Mouse (Mus musculus) adrenal gland, adult (tissue): Measurements from ENCODE around the gene Klhl22.

ENCODE experiments used
- DNase-seq, 2 experiments: peaks; one replicate each; pipeline ENCODE4 v3.0.0; 2022 to 2023; ENCODE audit warnings: low spot score in 1 of 2; ENCODE audit not compliant: inconsistent age in 2 of 2

Klhl22 gene

DNA sequence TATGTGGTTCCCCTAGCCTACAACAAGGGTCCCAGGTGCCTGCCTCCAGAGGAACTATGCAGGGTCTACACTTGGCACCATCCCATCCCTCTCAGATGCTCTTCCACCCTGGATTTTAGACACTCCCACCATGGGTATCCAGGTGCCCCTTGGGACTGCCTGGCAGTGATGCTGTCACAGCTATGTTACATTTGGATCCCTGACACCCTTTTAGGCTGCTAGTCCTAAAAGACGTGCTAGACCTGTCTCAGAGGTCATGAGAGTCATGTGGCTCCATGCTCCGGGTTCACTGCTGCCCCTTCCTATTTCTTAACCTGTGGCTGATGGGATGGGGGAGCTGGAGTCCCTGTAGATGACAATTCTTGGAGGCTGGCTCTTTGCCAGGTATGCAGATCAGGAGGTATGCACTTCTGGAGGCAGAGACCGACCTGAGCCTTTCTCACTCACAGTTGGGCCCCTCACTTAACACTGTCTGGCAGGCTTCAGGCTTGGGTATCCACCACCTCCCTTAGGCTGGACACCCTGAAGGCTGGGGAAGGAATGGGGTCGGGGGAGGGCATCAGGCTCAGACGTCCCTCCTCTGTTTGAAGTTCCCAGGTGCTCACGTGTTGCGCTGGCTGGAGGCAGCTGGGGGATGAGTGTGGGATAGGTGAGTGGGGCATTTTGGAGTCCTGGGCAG, 42.5 kb downstream of the Klhl22 start:
- DNase-seq: no peak

DNA sequence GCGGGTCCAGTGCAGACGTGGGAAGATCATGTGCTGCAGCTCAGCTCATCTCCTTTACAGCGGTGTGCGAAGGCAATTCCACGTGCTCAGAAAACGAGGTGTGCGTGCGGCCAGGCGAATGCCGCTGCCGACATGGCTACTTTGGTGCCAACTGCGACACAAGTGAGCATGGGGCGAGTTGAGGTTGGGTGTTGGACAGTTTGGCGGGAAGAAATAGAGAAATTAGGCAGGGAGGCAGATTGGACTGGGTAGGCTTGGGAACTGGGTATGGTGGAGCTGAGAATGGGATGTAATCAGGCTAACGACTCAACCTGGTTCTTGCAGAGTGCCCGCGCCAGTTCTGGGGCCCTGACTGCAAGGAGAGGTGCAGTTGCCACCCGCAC, 43.0 kb downstream of the Klhl22 start:
- DNase-seq: no peak

DNA sequence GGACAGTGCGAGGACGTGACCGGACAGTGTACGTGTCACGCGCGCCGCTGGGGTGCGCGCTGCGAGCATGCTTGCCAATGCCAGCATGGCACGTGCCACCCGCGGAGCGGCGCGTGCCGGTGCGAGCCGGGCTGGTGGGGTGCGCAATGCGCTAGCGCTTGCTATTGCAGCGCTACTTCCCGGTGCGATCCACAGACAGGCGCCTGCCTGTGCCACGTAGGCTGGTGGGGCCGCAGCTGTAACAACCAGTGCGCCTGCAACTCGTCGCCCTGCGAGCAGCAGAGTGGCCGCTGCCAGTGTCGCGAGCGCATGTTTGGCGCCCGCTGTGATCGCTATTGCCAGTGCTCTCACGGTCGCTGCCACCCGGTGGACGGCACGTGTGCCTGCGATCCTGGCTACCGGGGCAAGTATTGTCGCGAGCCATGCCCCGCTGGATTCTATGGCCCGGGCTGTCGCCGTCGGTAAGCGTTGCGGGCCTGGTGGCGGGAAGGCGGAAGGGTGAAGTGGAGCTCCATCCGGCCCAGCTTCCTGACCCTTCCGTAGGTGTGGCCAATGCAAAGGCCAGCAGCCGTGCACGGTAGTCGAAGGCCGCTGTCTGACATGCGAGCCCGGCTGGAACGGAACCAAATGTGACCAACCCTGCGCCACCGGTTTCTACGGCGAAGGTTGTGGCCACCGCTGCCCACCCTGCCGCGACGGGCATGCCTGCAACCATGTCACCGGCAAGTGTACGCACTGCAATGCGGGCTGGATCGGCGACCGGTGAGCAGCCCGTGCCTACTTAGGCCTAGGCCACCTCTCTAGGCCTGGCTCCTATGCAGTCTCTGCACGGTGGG, 43.6 kb downstream of the Klhl22 start:
- DNase-seq: peak; percentile 52 to 82

DNA sequence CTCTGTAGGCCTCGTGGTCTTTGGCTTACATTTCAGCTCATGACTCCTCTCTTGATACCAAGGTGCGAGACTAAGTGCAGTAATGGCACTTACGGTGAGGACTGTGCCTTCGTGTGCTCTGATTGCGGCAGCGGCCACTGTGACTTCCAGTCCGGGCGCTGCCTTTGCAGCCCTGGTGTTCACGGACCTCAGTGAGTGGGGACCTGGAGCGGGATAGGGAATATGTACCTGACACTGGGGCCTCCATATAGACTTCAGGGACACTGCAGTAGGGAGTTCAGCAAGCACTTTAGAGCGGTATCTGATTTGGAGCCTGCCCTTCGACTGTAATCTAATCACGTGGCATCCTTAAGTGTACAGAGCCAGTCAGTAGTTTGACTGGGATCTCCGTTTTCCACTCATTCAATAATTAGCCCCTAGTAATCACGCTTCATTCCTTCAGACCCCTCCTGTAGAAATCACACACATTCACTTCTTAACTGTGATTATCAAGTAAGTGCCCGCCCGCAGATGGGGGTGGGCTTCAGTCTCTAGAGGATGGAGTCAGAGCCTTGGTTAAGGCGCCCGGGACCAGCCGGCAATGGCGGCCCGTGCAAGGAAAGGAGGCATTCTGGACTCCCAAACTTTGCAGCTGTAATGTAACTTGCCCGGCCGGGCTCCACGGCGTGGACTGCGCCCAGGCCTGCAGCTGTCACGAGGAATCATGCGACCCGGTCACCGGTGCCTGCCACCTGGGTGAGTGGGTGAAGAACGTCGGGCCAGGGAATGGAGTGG, 44.4 kb downstream of the Klhl22 start:
- no peak for DNase-seq

GRCm38 (mm10) chr16:17804449-17804912, 45.1 kb downstream of the Klhl22 start:
- DNase-seq: peak; percentile 52 to 79

- no peak for DNase-seq
Measured at GRCm38 (mm10) chr16:17804982-17805381, 45.6 kb downstream of the Klhl22 start.

- DNase-seq: no peak
Measured at GRCm38 (mm10) chr16:17806581-17807191, 47.3 kb downstream of the Klhl22 start.

GRCm38 (mm10) chr16:17807192-17808009, 48.0 kb downstream of the Klhl22 start:
- peak; percentile 89 to 96 for DNase-seq

DNA sequence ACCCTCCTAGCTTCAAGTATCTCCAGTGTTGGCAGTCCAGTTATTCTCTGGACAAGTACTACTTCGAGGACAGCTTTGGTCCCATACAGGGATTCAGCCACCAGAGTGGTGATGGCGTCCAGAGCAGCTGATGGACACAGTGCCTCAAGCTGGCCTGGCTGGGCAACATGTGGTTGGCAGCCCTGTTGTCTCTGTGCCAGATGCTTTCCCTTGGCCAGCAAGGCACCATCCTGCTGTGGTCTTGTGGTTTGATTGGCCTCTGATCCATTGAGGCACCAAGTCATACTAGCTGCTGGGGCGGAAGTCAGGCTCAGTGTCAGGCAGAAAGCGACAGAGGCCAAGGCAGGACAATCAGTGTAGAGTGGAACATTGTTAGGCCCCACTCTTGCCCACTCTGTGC, 49.7 kb downstream of the Klhl22 start:
- no peak for DNase-seq

GRCm38 (mm10) chr16:17809711-17810110, 50.3 kb downstream of the Klhl22 start:
- no peak for DNase-seq

DNA sequence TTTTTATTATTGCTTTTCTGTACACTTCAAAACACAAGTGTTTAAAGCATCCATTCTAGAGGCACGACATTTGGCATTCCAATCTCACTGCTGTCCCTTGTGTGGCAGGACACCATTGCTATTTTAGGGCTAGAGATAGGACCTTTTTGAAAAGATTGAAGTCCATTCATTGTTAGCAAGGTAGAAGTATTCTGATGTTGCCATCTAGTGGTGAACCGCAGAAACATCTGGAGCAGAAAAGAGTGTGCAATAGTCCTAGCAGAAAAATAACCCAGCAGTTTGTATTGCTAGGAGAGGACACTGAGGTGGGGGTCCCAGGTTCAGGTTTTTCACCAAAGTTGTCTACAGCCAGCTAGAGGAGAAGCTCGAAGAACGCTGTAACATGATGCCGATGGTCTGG, 52.7 kb downstream of the Klhl22 start:
- peak; percentile 27 to 77 for DNase-seq

- DNase-seq: no peak
Measured at GRCm38 (mm10) chr16:17813173-17813572, 53.8 kb downstream of the Klhl22 start.

GRCm38 (mm10) chr16:17815411-17816402, 56.3 kb downstream of the Klhl22 start:
- peak; percentile 67 to 86 for DNase-seq

DNA sequence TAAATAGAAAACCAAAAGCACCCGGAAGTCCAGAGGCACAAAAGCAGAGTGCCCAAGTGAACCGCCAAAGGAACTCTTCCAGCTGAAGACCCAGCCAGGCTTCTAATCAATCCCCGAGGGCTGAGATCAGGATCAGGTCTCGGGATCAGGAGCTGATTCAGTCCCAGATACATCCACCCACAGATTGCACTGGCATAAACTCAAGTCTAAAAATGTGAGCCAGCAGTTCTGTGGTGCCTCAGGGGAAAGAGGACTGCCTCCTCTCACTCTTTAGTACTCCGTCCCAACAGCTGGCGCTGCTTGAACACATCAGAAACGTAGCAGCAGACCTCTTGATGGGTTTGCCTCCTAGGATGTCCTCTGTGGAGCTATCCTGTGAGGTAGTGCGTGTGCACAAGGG, 57.1 kb downstream of the Klhl22 start:
- no peak for DNase-seq

DNA sequence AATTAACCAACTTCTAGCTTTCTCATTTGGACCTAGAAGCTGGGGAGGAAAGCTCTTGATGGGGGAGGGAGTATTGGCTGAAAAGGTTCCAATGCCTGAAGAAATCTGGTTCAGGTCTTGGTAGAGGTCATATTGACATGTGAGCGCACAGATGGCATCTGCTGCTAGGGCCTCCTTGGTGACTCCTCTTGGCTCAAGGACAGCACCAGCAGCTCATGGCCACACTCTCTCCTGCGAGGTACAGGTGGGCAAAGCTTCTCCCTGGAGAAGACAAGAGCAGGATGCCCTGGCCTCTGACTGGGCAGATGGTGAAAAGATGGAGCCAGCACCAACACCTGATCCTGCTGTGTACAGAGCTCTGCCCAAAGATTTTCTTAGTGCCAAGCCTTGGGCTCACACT, 67.1 kb downstream of the Klhl22 start:
- no peak for DNase-seq

GRCm38 (mm10) chr16:17828229-17828628, 68.8 kb downstream of the Klhl22 start:
- no peak for DNase-seq

DNA sequence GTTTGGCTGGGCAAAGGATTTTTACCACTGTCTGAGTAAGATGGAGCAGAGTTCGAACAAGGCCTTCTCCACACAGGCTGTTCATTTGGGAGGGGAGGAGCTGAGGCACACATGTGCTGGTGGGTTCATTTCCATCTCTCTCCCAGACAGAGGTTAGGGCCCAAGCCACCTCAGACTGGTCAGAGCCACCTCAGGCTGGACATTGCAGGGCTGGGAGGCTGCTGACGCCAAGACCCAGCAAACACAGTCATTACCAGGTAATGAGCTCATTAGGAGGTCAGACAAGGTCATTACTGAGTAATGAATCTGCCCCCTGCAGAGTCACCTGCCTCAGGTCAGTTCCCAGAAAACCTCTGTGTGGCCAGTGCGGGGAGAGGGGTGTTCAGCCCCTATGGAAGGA, 69.4 kb downstream of the Klhl22 start:
- no peak for DNase-seq

DNA sequence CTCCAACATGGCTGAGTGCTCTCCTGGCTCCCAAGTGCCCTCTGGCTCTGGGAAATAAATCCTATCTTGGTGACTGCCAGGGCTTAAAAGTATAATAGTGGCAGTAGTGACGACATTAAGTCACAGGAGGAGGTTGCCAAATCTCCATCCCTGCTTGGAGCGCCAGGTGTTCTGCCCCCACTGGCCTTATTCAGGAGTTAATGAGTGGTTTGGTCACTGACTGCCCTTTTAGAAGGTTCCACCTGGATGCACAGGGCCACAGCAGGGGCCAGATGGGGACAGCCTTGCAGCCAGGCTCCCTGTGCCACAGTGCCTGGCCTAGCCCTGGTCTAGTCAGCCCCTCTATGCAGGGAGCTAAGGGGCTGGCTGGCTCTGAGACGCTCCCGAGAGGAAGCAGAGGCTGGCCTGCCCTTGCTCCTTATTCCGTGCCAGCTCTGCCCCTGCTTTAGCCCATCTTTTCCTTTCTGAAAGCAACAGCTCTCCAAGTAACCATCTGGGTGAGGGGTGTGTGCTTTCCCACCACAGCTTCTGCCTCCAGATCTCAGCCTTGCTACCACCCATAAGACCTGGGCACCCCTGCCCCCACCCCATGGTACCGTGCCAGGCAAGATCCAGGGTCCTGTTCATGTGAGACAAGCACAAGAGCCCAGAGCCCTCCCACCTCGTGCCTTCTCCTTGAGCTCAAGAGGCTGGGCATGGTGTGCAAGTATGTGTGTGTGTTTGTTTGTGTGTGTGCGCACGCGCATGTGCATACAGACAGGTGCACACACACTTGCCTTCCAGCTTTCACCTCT, 71.2 kb downstream of the Klhl22 start:
- no peak for DNase-seq
